In genomic region chr3:87089694-87090565, GRCm38 (mm10) we compare ENCODE assay signal across 8 mouse cellular contexts.
DNase-seq lines count a peak whose midpoint lies in the region; ATAC-seq and TF ChIP-seq lines count a peak whose summit lies in the region.

No protein-coding gene starts in this region.

- TF ChIP-seq CTCF in E14TG2a.4 (conservative IDR thresholded peaks at IDR 0.05; ENCODE audit: low read length): peak; percentile 93
- TF ChIP-seq CTCF in bone marrow, adult 2 months (IDR thresholded peaks at IDR 0.05; ENCODE audit: control insufficient read depth, insufficient read depth, low read length): peak; percentile 57
- 0 out of 2 replicates have a peak, but pooled peaks have one; percentile 21 for TF ChIP-seq CTCF in embryonic fibroblast, embryonic 13.5 days (IDR thresholded peaks at IDR 0.05; ENCODE audit: borderline replicate concordance, insufficient read depth, low read length)
- no peak for TF ChIP-seq CTCF in thymus, adult 2 months (IDR thresholded peaks at IDR 0.05; ENCODE audit: borderline replicate concordance, control insufficient read depth, extremely low read depth, insufficient read depth, low read length, poor library complexity)

- H3K36me3 ChIP-seq in E14TG2a.4 (ENCODE audit: insufficient read depth, low read length): peaks cover 16% of the 10 kb centered on the region
- peaks cover 14% of the 10 kb centered on the region for H3K36me3 ChIP-seq in heart, embryonic 16.5 days (ENCODE audit: control insufficient read depth, insufficient read depth)
- H3K36me3 ChIP-seq in liver, embryonic 13.5 days: 0 out of 2 replicates have a peak, but pooled peaks cover 2% of the 10 kb centered on the region
- H3K36me3 ChIP-seq in neural tube, embryonic 13.5 days: peaks cover 30% of the 10 kb centered on the region
- no peaks in the 10 kb centered on the region for H3K36me3 ChIP-seq in thymus, adult 2 months (ENCODE audit: control insufficient read depth, insufficient read depth, low read length)

- H3K27ac ChIP-seq in bone marrow, adult 2 months (ENCODE audit: control insufficient read depth, insufficient read depth, low read depth, low read length, poor library complexity): no peak overlapping the region
- H3K27ac ChIP-seq in embryonic fibroblast, embryonic 13.5 days (ENCODE audit: insufficient read depth, low read length): no peak overlapping the region
- no peak overlapping the region for H3K27ac ChIP-seq in heart, embryonic 16.5 days (ENCODE audit: low read length)
- H3K27ac ChIP-seq in liver, embryonic 13.5 days: no peak overlapping the region
- H3K27ac ChIP-seq in neural tube, embryonic 13.5 days (replicated peaks): no peak overlapping the region
- H3K27ac ChIP-seq in thymus, adult 2 months (ENCODE audit: control insufficient read depth, insufficient read depth, low read length): no peak overlapping the region

- H3K4me3 ChIP-seq in E14TG2a.4 (replicated peaks; ENCODE audit: low read length): no peak overlapping the region
- H3K4me3 ChIP-seq in bone marrow, adult 2 months (replicated peaks; ENCODE audit: control insufficient read depth, low read depth, low read length): no peak overlapping the region
- no peak overlapping the region for H3K4me3 ChIP-seq in embryonic fibroblast, embryonic 13.5 days (ENCODE audit: insufficient read depth, low read length)
- no peak overlapping the region for H3K4me3 ChIP-seq in heart, embryonic 16.5 days (ENCODE audit: low read length)
- no peak overlapping the region for H3K4me3 ChIP-seq in liver, embryonic 13.5 days (replicated peaks)
- no peak overlapping the region for H3K4me3 ChIP-seq in neural tube, embryonic 13.5 days
- H3K4me3 ChIP-seq in thymus, adult 2 months (ENCODE audit: control insufficient read depth, insufficient read depth, low read length): no peak overlapping the region

- H3K9ac ChIP-seq in heart, embryonic 16.5 days (ENCODE audit: low read length): no peak overlapping the region
- no peak overlapping the region for H3K9ac ChIP-seq in liver, embryonic 13.5 days
- H3K9ac ChIP-seq in neural tube, embryonic 13.5 days: no peak overlapping the region

- H3K4me1 ChIP-seq in E14TG2a.4 (replicated peaks; ENCODE audit: low read depth, low read length): peaks cover 58% of the 10 kb centered on the region
- H3K4me1 ChIP-seq in bone marrow, adult 2 months (ENCODE audit: control insufficient read depth, insufficient read depth, low read length): no peaks in the 10 kb centered on the region
- H3K4me1 ChIP-seq in embryonic fibroblast, embryonic 13.5 days (ENCODE audit: control insufficient read depth, insufficient read depth, low read length): peaks cover 4% of the 10 kb centered on the region; the same call in 1 of the 2 replicates
- H3K4me1 ChIP-seq in heart, embryonic 16.5 days (ENCODE audit: control insufficient read depth, insufficient read depth, low read length): no peaks in the 10 kb centered on the region; the same call in 1 of the 2 replicates
- H3K4me1 ChIP-seq in liver, embryonic 13.5 days (replicated peaks): no peaks in the 10 kb centered on the region
- H3K4me1 ChIP-seq in neural tube, embryonic 13.5 days (replicated peaks): peaks cover 19% of the 10 kb centered on the region
- no peaks in the 10 kb centered on the region for H3K4me1 ChIP-seq in thymus, adult 2 months (replicated peaks; ENCODE audit: control insufficient read depth, insufficient read depth, low read length)

- TF ChIP-seq POLR2A in bone marrow, adult 2 months (IDR thresholded peaks at IDR 0.05; ENCODE audit: borderline replicate concordance, control insufficient read depth, low read depth, low read length): no peak
- TF ChIP-seq POLR2A in embryonic fibroblast, embryonic 13.5 days (IDR thresholded peaks at IDR 0.05; ENCODE audit: low read depth, low read length): no peak
- no peak for TF ChIP-seq POLR2A in thymus, adult 2 months (IDR thresholded peaks at IDR 0.05; ENCODE audit: control insufficient read depth, extremely low read depth, insufficient read depth, low read length, poor library complexity)

- peak; percentile 66 to 70 for DNase-seq in kidney, postnatal 36 days
- DNase-seq in liver, embryonic 13.5 days: peak; percentile 19
- DNase-seq in thymus, adult 2 months: peak; percentile 67

- 68% methylated on average over 13 of the region's 13 CpGs for WGBS in bone marrow, adult 2 months
- WGBS in heart, embryonic 16.5 days: 72% methylated on average over 13 of the region's 13 CpGs
- 66% methylated on average over 13 of the region's 13 CpGs for WGBS in liver, embryonic 13.5 days (ENCODE audit: insufficient replicate concordance)
- 76% methylated on average over 13 of the region's 13 CpGs for WGBS in neural tube, embryonic 13.5 days
- 77% methylated on average over 13 of the region's 13 CpGs for WGBS in thymus, adult 2 months

- ATAC-seq in heart, embryonic 16.5 days (replicated peaks; ENCODE audit: extremely low read depth, insufficient read depth, low FRiP score): peak; percentile 57; the same call in 1 of the 2 replicates
- ATAC-seq in liver, embryonic 13.5 days (ENCODE audit: low read depth): 0 out of 2 replicates have a peak, but pooled peaks have one; percentile 45
- ATAC-seq in neural tube, embryonic 13.5 days (ENCODE audit: low read depth): peak; percentile 80

- no peak overlapping the region for H3K4me2 ChIP-seq in heart, embryonic 16.5 days (ENCODE audit: low read depth, low read length)
- no peak overlapping the region for H3K4me2 ChIP-seq in liver, embryonic 13.5 days
- H3K4me2 ChIP-seq in neural tube, embryonic 13.5 days: no peak overlapping the region

- no peaks in the 10 kb centered on the region for H3K9me3 ChIP-seq in E14TG2a.4 (ENCODE audit: low read length)
- no peaks in the 10 kb centered on the region for H3K9me3 ChIP-seq in heart, embryonic 16.5 days (replicated peaks; ENCODE audit: control insufficient read depth, low read length)
- H3K9me3 ChIP-seq in liver, embryonic 13.5 days (replicated peaks): no peaks in the 10 kb centered on the region
- H3K9me3 ChIP-seq in neural tube, embryonic 13.5 days: no peaks in the 10 kb centered on the region

- H3K27me3 ChIP-seq in E14TG2a.4 (ENCODE audit: insufficient read depth, low read length): 0 out of 2 replicates have a peak, but pooled peaks cover 3% of the 10 kb centered on the region
- H3K27me3 ChIP-seq in heart, embryonic 16.5 days (ENCODE audit: control insufficient read depth, insufficient read depth, low read length): no peaks in the 10 kb centered on the region
- H3K27me3 ChIP-seq in liver, embryonic 13.5 days: no peaks in the 10 kb centered on the region
- H3K27me3 ChIP-seq in neural tube, embryonic 13.5 days: no peaks in the 10 kb centered on the region
- H3K27me3 ChIP-seq in thymus, adult 2 months (ENCODE audit: control insufficient read depth, insufficient read depth, low read length): no peaks in the 10 kb centered on the region
